Comparison of ENCODE assay signal across 17 mouse cellular contexts in genomic region chr17:73262558-73262957, GRCm38 (mm10).
"Had no signal": no experiment of that assay in that cellular context is flagged by ENCODE, and none has a peak within 500 bp of the region (broad histone marks: within the 10 kb centered on the region; RNA-seq: fewer than 3 reads in every experiment).

No protein-coding gene starts in this region.

- H3K4me3 ChIP-seq: limb, embryonic 10.5 days; limb, embryonic 13.5 days; liver, embryonic 12.5 days; liver, embryonic 15.5 days; midbrain, embryonic 12.5 days; midbrain, embryonic 15.5 days; neural tube, embryonic 13.5 days; stomach, embryonic 15.5 days had no signal

- DNase-seq: kidney, adult 18-20 months; kidney, adult 9 months; kidney, postnatal 14 days; kidney, postnatal 4 days; liver; lung, adult 2 months; lung, postnatal 14 days; lung, postnatal 4 days; retina, postnatal 1 day had no signal

- H3K27ac ChIP-seq: limb, embryonic 10.5 days; limb, embryonic 13.5 days; liver, embryonic 12.5 days; liver, embryonic 15.5 days; midbrain, embryonic 12.5 days; midbrain, embryonic 15.5 days; neural tube, embryonic 13.5 days; stomach, embryonic 15.5 days had no signal

- ATAC-seq: liver, embryonic 12.5 days; midbrain, embryonic 15.5 days had no signal
